Mouse (Mus musculus) heart, postnatal 4 days (tissue): ENCODE data around the gene Vmn2r49. TPM values are rescaled to one million over a fixed set of nuclear protein-coding genes. Genes with fewer than 3 reads are reported as not detected.
"Not testable (repeated sequence)": the region's sequence is repeated elsewhere in the genome, so short reads cannot be mapped to it uniquely, and the experiment has no call there.

ENCODE experiments used
- DNase-seq: peaks from one replicate; pipeline ENCODE4 v3.0.0; 2021
- total RNA-seq, 2 experiments: library from RNA; stranded (reverse); gene quantifications; 2 replicates each; pipeline ENCODE4 v1.2.3; 2021

Gene Vmn2r49
- total RNA-seq = not detected

DNA sequence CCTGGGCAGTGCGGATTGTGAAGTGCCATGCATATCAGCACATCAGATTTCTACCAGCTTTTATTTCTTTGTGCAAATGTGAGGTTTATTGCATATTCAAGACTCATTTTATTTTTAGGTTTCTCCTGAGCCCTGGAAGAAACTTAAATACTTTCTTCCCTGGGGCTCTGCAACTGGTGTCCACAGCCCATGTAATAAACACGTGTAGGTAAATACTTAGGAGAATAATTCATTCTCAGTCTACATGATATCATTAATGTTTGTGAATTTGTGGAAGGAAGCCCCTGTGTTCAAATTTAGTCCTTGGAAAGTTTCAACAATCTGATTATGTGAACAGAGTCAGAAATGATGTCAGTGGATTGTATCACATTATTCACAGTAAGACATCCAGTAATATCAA, at the start of gene Vmn2r49:
TSS of gene Vmn2r49 (minus strand) at position 101 of the 400 bp plus-strand sequence.
- not testable (repeated sequence) for DNase-seq

GRCm38 (mm10) chr7:9953485-9953884, 38.6 kb downstream of the Vmn2r49 start, which contains the start of gene Vmn2r48:
Vmn2r48 (minus strand) TSS chr7:9953585.
- DNase-seq = not testable (repeated sequence)

Other genes with a start within 250 kb of the Vmn2r49 start
- gene Vmn2r46, start 221.7 kb downstream of the Vmn2r49 start, total RNA-seq = under 1 TPM in 1 of 2 experiments, not detected in 1; 0.12 TPM
- gene Vmn2r47, start 150.9 kb downstream of the Vmn2r49 start, total RNA-seq = not detected
- not detected for gene Vmn2r48, start 38.7 kb downstream of the Vmn2r49 start, total RNA-seq
- not detected for gene Vmn2r50, start 61.0 kb upstream of the Vmn2r49 start, total RNA-seq
- gene Vmn2r51, start 113.5 kb upstream of the Vmn2r49 start, total RNA-seq = not detected
- not detected for gene Vmn2r52, start 184.3 kb upstream of the Vmn2r49 start, total RNA-seq